8 mouse cellular contexts compared by ENCODE assay signal in the genomic region with DNA sequence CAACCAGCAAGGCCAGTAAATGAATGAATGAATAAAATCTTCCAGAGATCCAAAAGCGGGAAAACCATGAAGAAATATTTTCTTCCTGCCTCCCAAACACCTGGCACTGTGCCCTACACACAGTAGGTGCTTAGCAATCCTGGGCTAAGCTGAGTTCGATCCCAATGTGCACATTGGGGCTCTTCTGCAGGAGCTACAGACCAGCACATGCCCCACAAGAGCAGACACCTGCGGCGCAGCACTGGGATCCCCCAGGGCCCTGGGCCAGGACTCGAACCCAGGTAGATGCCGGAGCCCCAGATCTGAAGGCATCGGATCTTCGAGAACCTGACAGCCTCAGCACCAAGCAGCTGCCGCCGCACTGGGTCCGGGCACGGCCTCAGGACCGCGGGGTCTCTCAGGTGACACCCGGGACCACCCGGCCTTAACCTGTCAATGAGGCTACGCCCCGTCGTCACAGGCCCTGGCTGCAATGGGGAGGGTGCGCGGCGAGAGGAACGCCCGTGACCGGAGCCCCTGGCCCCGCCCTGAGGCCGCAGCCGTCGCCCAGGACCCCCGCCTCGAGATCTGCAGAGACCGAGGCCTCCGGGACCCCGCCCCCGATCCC. TPM values are rescaled to one million over a fixed set of nuclear protein-coding genes. Genes with fewer than 3 reads are reported as not detected.
A peak's percentile ranks its signal among the peaks of the same experiment; 100 is the strongest.
DNase-seq lines count a peak whose midpoint lies in the region; ATAC-seq and TF ChIP-seq lines count a peak whose summit lies in the region.

No protein-coding gene starts in this region.

- no peak for DNase-seq in heart, embryonic 10.5 days (ENCODE audit: low spot score)
- no peak for DNase-seq in heart, postnatal 36 days
- no peak for DNase-seq in CH12.LX (ENCODE audit: extremely low read depth)
- no peak for DNase-seq in forebrain, embryonic 11.5 days (ENCODE audit: low spot score)
- DNase-seq in liver, embryonic 14.5 days (ENCODE audit: low read depth in 3 of 3, low spot score in 3 of 3), result no peak
- DNase-seq in adrenal gland, postnatal 36 days, result no peak
- no peak for DNase-seq in left cerebral cortex, postnatal 14 days (ENCODE audit: low spot score in 2 of 2)

- dilution Hi-C loops in CH12.LX (cut with MboI; ENCODE audit: extremely low pct_ligation_motif_present, extremely low pct_unique_long_range_greater_than_20kb, low sequenced_read_pairs), result no loop called here

- H3K79me2 ChIP-seq in CH12.LX (replicated peaks; ENCODE audit: control insufficient read depth, extremely low read depth, insufficient read depth, poor library complexity, severe bottlenecking), result peaks cover 16% of the 10 kb centered on the region

- no peak for TF ChIP-seq POLR2A in CH12.LX (IDR thresholded peaks at IDR 0.05; ENCODE audit: low read depth, low read length)

- WGBS in heart, embryonic 10.5 days, result 1% methylated on average over 35 of the region's 35 CpGs
- WGBS in forebrain, embryonic 11.5 days, result 4% methylated on average over 33 of the region's 35 CpGs
- WGBS in liver, embryonic 14.5 days (ENCODE audit: insufficient replicate concordance), result 3% methylated on average over 34 of the region's 35 CpGs

- peak; percentile 81 for ATAC-seq in forebrain, embryonic 11.5 days (replicated peaks; ENCODE audit: low FRiP score)
- peak; percentile 69 for ATAC-seq in liver, embryonic 14.5 days (ENCODE audit: insufficient read depth)
- ATAC-seq in granulocyte monocyte progenitor cell, adult 5-6 weeks (replicated peaks; ENCODE audit: poor library complexity, severe bottlenecking), result no peak

- in situ Hi-C loops in CH12.LX (cut with MboI; ENCODE audit: low pct_ligation_motif_present, low pct_unique_long_range_greater_than_20kb, low sequenced_read_pairs), result loop anchor here (5.0 kb wide), 1 partner anchor 33 kb away; a partner anchor contains a TSS

- TF ChIP-seq EP300 in CH12.LX (IDR thresholded peaks at IDR 0.05; ENCODE audit: low read length), result no peak
- no peak for TF ChIP-seq EP300 in liver, embryonic 14.5 days (IDR thresholded peaks at IDR 0.05; ENCODE audit: low read depth)

- intact Hi-C loops in heart, postnatal 36 days (cut with DNase I), result no loop called here
- intact Hi-C loops in left cerebral cortex, postnatal 14 days (cut with DNase I), result loop anchor here (2.0 kb wide), 1 partner anchor 27 kb away; no protein-coding TSS in a partner anchor

- peaks cover 27% of the 10 kb centered on the region for H3K36me3 ChIP-seq in heart, embryonic 10.5 days
- peaks cover 23 to 29% of the 10 kb centered on the region in 2 experiments for H3K36me3 ChIP-seq in CH12.LX (replicated peaks in 1 of 2; ENCODE audit: control insufficient read depth in 1 of 2, insufficient read depth in 1 of 2, low read length in 1 of 2)
- H3K36me3 ChIP-seq in forebrain, embryonic 11.5 days (ENCODE audit: control insufficient read depth, insufficient read depth, low read length), result no peaks in the 10 kb centered on the region
- H3K36me3 ChIP-seq in liver, embryonic 14.5 days (replicated peaks; ENCODE audit: control insufficient read depth, insufficient read depth, low read depth), result peaks cover 14% of the 10 kb centered on the region

- H3K4me3 ChIP-seq in heart, embryonic 10.5 days, result peak overlapping the region; percentile 89
- peak overlapping the region; percentile 60 to 91 (median 86) for H3K4me3 ChIP-seq in CH12.LX (replicated peaks in 1 of 3; ENCODE audit: low read depth in 2 of 3, low read length in 2 of 3, poor library complexity in 1 of 3)
- H3K4me3 ChIP-seq in forebrain, embryonic 11.5 days (ENCODE audit: low read depth, low read length), result peak overlapping the region; percentile 87
- H3K4me3 ChIP-seq in liver, embryonic 14.5 days (ENCODE audit: insufficient read depth in 1 of 2, low read depth in 2 of 2, low read length in 2 of 2), result peak overlapping the region; percentile 67 to 71

- TF ChIP-seq RAD21 in CH12.LX (IDR thresholded peaks at IDR 0.05; ENCODE audit: low read depth, low read length), result no peak

- peak overlapping the region; percentile 74 for H3K9ac ChIP-seq in CH12.LX (ENCODE audit: insufficient read depth, low read depth)
- H3K9ac ChIP-seq in forebrain, embryonic 11.5 days (ENCODE audit: low read length), result peak overlapping the region; percentile 89
- H3K9ac ChIP-seq in liver, embryonic 14.5 days (replicated peaks), result peak overlapping the region; percentile 53

- no peak for TF ChIP-seq CTCF in CH12.LX (conservative IDR thresholded peaks at IDR 0.05 in 1 of 2, IDR thresholded peaks at IDR 0.05 in 1 of 2; ENCODE audit: low read depth in 2 of 2, low read length in 2 of 2)
- TF ChIP-seq CTCF in liver, embryonic 14.5 days (IDR thresholded peaks at IDR 0.05; ENCODE audit: low read depth), result no peak

- peaks cover 21% of the 10 kb centered on the region for H3K4me1 ChIP-seq in heart, embryonic 10.5 days
- H3K4me1 ChIP-seq in CH12.LX (ENCODE audit: control insufficient read depth in 1 of 2, insufficient read depth in 2 of 2), result peaks cover 0 to 17% of the 10 kb centered on the region in 2 experiments; a peak in 2 of 4 replicates
- H3K4me1 ChIP-seq in forebrain, embryonic 11.5 days (replicated peaks; ENCODE audit: control insufficient read depth, insufficient read depth, low read length), result peaks cover 5% of the 10 kb centered on the region; the same call in 1 of the 2 replicates
- H3K4me1 ChIP-seq in liver, embryonic 14.5 days (replicated peaks; ENCODE audit: control insufficient read depth in 2 of 2, insufficient read depth in 2 of 2, low read length in 1 of 2), result peaks cover 8 to 14% of the 10 kb centered on the region in 2 experiments

- H3K9me3 ChIP-seq in heart, embryonic 10.5 days, result no peaks in the 10 kb centered on the region
- H3K9me3 ChIP-seq in CH12.LX (replicated peaks; ENCODE audit: low read length), result no peaks in the 10 kb centered on the region
- H3K9me3 ChIP-seq in forebrain, embryonic 11.5 days (ENCODE audit: control insufficient read depth, low read length), result no peaks in the 10 kb centered on the region
- H3K9me3 ChIP-seq in liver, embryonic 14.5 days (ENCODE audit: control insufficient read depth, low read length), result no peaks in the 10 kb centered on the region

- H3K27me3 ChIP-seq in heart, embryonic 10.5 days (ENCODE audit: insufficient read depth, poor library complexity, severe bottlenecking), result no peaks in the 10 kb centered on the region
- H3K27me3 ChIP-seq in CH12.LX (replicated peaks), result peaks cover 20% of the 10 kb centered on the region
- H3K27me3 ChIP-seq in forebrain, embryonic 11.5 days (ENCODE audit: control insufficient read depth, insufficient read depth, low read length), result no peaks in the 10 kb centered on the region
- H3K27me3 ChIP-seq in liver, embryonic 14.5 days (ENCODE audit: control insufficient read depth, insufficient read depth, low read length), result no peaks in the 10 kb centered on the region

- peak overlapping the region; percentile 88; the same call in 1 of the 2 replicates for H3K4me2 ChIP-seq in CH12.LX (ENCODE audit: insufficient read depth, low read depth, poor library complexity, severe bottlenecking)
- peak overlapping the region; percentile 75 for H3K4me2 ChIP-seq in forebrain, embryonic 11.5 days (ENCODE audit: low read depth, low read length, severe bottlenecking)
- peak overlapping the region; percentile 75 for H3K4me2 ChIP-seq in liver, embryonic 14.5 days (ENCODE audit: low read depth)

- H3K27ac ChIP-seq in heart, embryonic 10.5 days, result peak overlapping the region; percentile 92
- no peak overlapping the region for H3K27ac ChIP-seq in CH12.LX (ENCODE audit: insufficient read depth, low read depth)
- H3K27ac ChIP-seq in forebrain, embryonic 11.5 days (ENCODE audit: low read depth, low read length), result peak overlapping the region; percentile 25; the same call in 1 of the 2 replicates
- peak overlapping the region; percentile 25 for H3K27ac ChIP-seq in liver, embryonic 14.5 days

RNA-seq across cellular contexts. Expression of a gene that starts 0.4 kb away (rescaled TPM):
- polyA plus RNA-seq in heart, embryonic 10.5 days (2016; fragmentation: Nextera tagmentation; extraction: Ambion mirVana), result 19.0 and 19.4 TPM in 2 replicates
- 10 to 100 TPM; 14.8 to 14.9 TPM for total RNA-seq in heart, postnatal 36 days (2021)
- 21.6 and 24.7 TPM in 2 replicates for total RNA-seq in CH12.LX (2012; rRNA removed)
- total RNA-seq in CH12.LX (2014; rRNA removed), result 19.6 and 21.5 TPM in 2 replicates
- 25.7 and 33.5 TPM in 2 replicates for polyA plus RNA-seq in CH12.LX (2012; ENCODE audit: insufficient read length, low read depth)
- polyA plus RNA-seq in forebrain, embryonic 11.5 days (2014; fragmentation: Nextera tagmentation; extraction: Ambion mirVana), result 12.0 and 12.1 TPM in 2 replicates
- polyA plus RNA-seq in liver, embryonic 14.5 days (2012; rRNA removed), result 11.9 and 12.5 TPM in 2 replicates
- 8.8 and 9.1 TPM in 2 replicates for polyA plus RNA-seq in liver, embryonic 14.5 days (2014; fragmentation: Nextera tagmentation; extraction: Ambion mirVana)
- total RNA-seq in adrenal gland, postnatal 36 days (2021), result 10 to 100 TPM; 34.4 to 42.4 TPM
- total RNA-seq in granulocyte monocyte progenitor cell, adult 5-6 weeks (2014; fragmentation: Nextera tagmentation), result 10.9 and 12.6 TPM in 2 replicates
- total RNA-seq in granulocyte monocyte progenitor cell, adult 5-6 weeks (2017), result 13.2 and 24.2 TPM in 2 replicates
- 100 to 1,000 TPM; 143 to 152 TPM for total RNA-seq in left cerebral cortex, postnatal 14 days (2021)

RNA-seq across cellular contexts. Expression of a gene that starts 8.5 kb away (rescaled TPM):
- 0.64 and 0.67 TPM in 2 replicates for polyA plus RNA-seq in heart, embryonic 10.5 days (2016; fragmentation: Nextera tagmentation; extraction: Ambion mirVana)
- 10 to 100 TPM; 31.4 to 40.9 TPM for total RNA-seq in heart, postnatal 36 days (2021)
- total RNA-seq in CH12.LX (2012; rRNA removed) (0.38 TPM in 1 of 2 replicates, not detected in the other), CH12.LX (2014; rRNA removed) (not detected in 2 replicates)
- polyA plus RNA-seq in CH12.LX (2012; ENCODE audit: insufficient read length, low read depth), result not detected in 2 replicates
- 0.33 TPM in 1 of 2 replicates, not detected in the other for polyA plus RNA-seq in forebrain, embryonic 11.5 days (2014; fragmentation: Nextera tagmentation; extraction: Ambion mirVana)
- polyA plus RNA-seq in liver, embryonic 14.5 days (2012; rRNA removed), result 0.66 and 0.90 TPM in 2 replicates
- polyA plus RNA-seq in liver, embryonic 14.5 days (2014; fragmentation: Nextera tagmentation; extraction: Ambion mirVana), result 0.95 and 1.6 TPM in 2 replicates
- 10 to 100 TPM; 43.4 to 51.3 TPM for total RNA-seq in adrenal gland, postnatal 36 days (2021)
- total RNA-seq in granulocyte monocyte progenitor cell, adult 5-6 weeks (2014; fragmentation: Nextera tagmentation), result not detected in 2 replicates
- total RNA-seq in granulocyte monocyte progenitor cell, adult 5-6 weeks (2017), result not detected in 2 replicates
- 10 to 100 TPM; 11.9 to 13.5 TPM for total RNA-seq in left cerebral cortex, postnatal 14 days (2021)

RNA-seq across cellular contexts. Expression of a gene that starts 14.7 kb away (rescaled TPM):
- polyA plus RNA-seq in heart, embryonic 10.5 days (2016; fragmentation: Nextera tagmentation; extraction: Ambion mirVana), result 2.0 and 7.9 TPM in 2 replicates
- not detected for total RNA-seq in heart, postnatal 36 days (2021)
- total RNA-seq in CH12.LX (2012; rRNA removed) (3.7 and 10.4 TPM in 2 replicates), CH12.LX (2014; rRNA removed) (0.09 and 0.28 TPM in 2 replicates)
- polyA plus RNA-seq in CH12.LX (2012; ENCODE audit: insufficient read length, low read depth), result 0.56 and 0.65 TPM in 2 replicates
- polyA plus RNA-seq in forebrain, embryonic 11.5 days (2014; fragmentation: Nextera tagmentation; extraction: Ambion mirVana), result not detected in 2 replicates
- 34.4 and 36.4 TPM in 2 replicates for polyA plus RNA-seq in liver, embryonic 14.5 days (2012; rRNA removed)
- polyA plus RNA-seq in liver, embryonic 14.5 days (2014; fragmentation: Nextera tagmentation; extraction: Ambion mirVana), result 21.9 and 25.5 TPM in 2 replicates
- under 1 TPM; 0.40 to 0.49 TPM for total RNA-seq in adrenal gland, postnatal 36 days (2021)
- 0.85 and 0.97 TPM in 2 replicates for total RNA-seq in granulocyte monocyte progenitor cell, adult 5-6 weeks (2014; fragmentation: Nextera tagmentation)
- total RNA-seq in granulocyte monocyte progenitor cell, adult 5-6 weeks (2017), result 0.15 and 0.56 TPM in 2 replicates
- total RNA-seq in left cerebral cortex, postnatal 14 days (2021), result not detected

RNA-seq across cellular contexts. Expression of a gene that starts 35.4 kb away (rescaled TPM):
- 19.8 and 19.9 TPM in 2 replicates for polyA plus RNA-seq in heart, embryonic 10.5 days (2016; fragmentation: Nextera tagmentation; extraction: Ambion mirVana)
- total RNA-seq in heart, postnatal 36 days (2021), result 100 to 1,000 TPM; 128 to 129 TPM
- total RNA-seq in CH12.LX (2012; rRNA removed), result 0.08 and 0.13 TPM in 2 replicates
- not detected in 2 replicates for total RNA-seq in CH12.LX (2014; rRNA removed)
- 0.34 and 0.49 TPM in 2 replicates for polyA plus RNA-seq in CH12.LX (2012; ENCODE audit: insufficient read length, low read depth)
- 8.8 and 10.5 TPM in 2 replicates for polyA plus RNA-seq in forebrain, embryonic 11.5 days (2014; fragmentation: Nextera tagmentation; extraction: Ambion mirVana)
- 4.9 and 5.2 TPM in 2 replicates for polyA plus RNA-seq in liver, embryonic 14.5 days (2012; rRNA removed)
- 3.7 and 4.3 TPM in 2 replicates for polyA plus RNA-seq in liver, embryonic 14.5 days (2014; fragmentation: Nextera tagmentation; extraction: Ambion mirVana)
- total RNA-seq in adrenal gland, postnatal 36 days (2021), result 10 to 100 TPM; 68.4 to 87.6 TPM
- 0.17 TPM in 1 of 2 replicates, not detected in the other for total RNA-seq in granulocyte monocyte progenitor cell, adult 5-6 weeks (2014; fragmentation: Nextera tagmentation)
- total RNA-seq in granulocyte monocyte progenitor cell, adult 5-6 weeks (2017), result not detected in 2 replicates
- total RNA-seq in left cerebral cortex, postnatal 14 days (2021), result 10 to 100 TPM; 14.4 to 18.5 TPM

Comparison
In these comparisons a context has a peak if more than half of its experiments do, and no peak if none do; other contexts are left out.
1. RNA of a gene that starts 8.5 kb away (total RNA-seq): 43.4 to 51.3 TPM in adrenal gland, postnatal 36 days, 31.4 to 40.9 TPM in heart, postnatal 36 days and 11.9 to 13.5 TPM in left cerebral cortex, postnatal 14 days; 0.38 TPM in CH12.LX and not detected in granulocyte monocyte progenitor cell, adult 5-6 weeks; every median in the first group is over 4 times any median in the second.
2. Peak in every context shown above with its lines, with median percentiles within 50 percentile points of each other: H3K4me3 ChIP-seq, H3K4me2 ChIP-seq and H3K9ac ChIP-seq.